ENCODE assay signal across 8 mouse cellular contexts in genomic region chr1:89070103-89070700, GRCm38 (mm10). TPM values are rescaled to one million over a fixed set of nuclear protein-coding genes. Genes with fewer than 3 reads are reported as not detected.
DNase-seq lines count a peak whose midpoint lies in the region; ATAC-seq lines count a peak whose summit lies in the region.

Gene Sh3bp4 (plus strand): TSS chr1:89070415.

- DNase-seq in c-Kit-positive CD71-positive TER-119-positive erythroid progenitor cells, embryonic 14.5 days (ENCODE audit: low spot score): peak; percentile 83
- DNase-seq in forebrain, embryonic 11.5 days (ENCODE audit: low spot score): peak; percentile 100
- DNase-seq in kidney, postnatal 14 days: peak; percentile 100
- peak; percentile 96 for DNase-seq in naive thymus-derived CD4-positive, alpha-beta T cell, adult 2 months (ENCODE audit: low read depth)
- DNase-seq in splenic B cell, adult 2 months (ENCODE audit: low read depth, low spot score): peak; percentile 83

- peak within 1 kb of the TSS; percentile 60 for H3K27ac ChIP-seq in forebrain, embryonic 11.5 days (ENCODE audit: low read depth, low read length)
- H3K27ac ChIP-seq in heart, embryonic 15.5 days: peak within 1 kb of the TSS; percentile 87
- H3K27ac ChIP-seq in liver, embryonic 12.5 days: no peak within 1 kb of the TSS

- no peaks in the 10 kb centered on the region for H3K27me3 ChIP-seq in forebrain, embryonic 11.5 days (ENCODE audit: control insufficient read depth, insufficient read depth, low read length)
- H3K27me3 ChIP-seq in heart, embryonic 15.5 days: no peaks in the 10 kb centered on the region
- peaks cover 46% of the 10 kb centered on the region for H3K27me3 ChIP-seq in liver, embryonic 12.5 days (replicated peaks)
- H3K27me3 ChIP-seq in splenic B cell, adult 2 months (ENCODE audit: control insufficient read depth, insufficient read depth, low read length, poor library complexity, severe bottlenecking): 0 out of 2 replicates have a peak, but pooled peaks cover 2% of the 10 kb centered on the region

- WGBS in forebrain, embryonic 11.5 days: 1% methylated on average over 62 of the region's 63 CpGs
- WGBS in heart, embryonic 15.5 days: under 1% methylated on average over 62 of the region's 63 CpGs
- WGBS in liver, embryonic 12.5 days (ENCODE audit: insufficient replicate concordance): under 1% methylated on average over 62 of the region's 63 CpGs

- H3K36me3 ChIP-seq in forebrain, embryonic 11.5 days (ENCODE audit: control insufficient read depth, insufficient read depth, low read length): no peaks in the 10 kb centered on the region
- H3K36me3 ChIP-seq in heart, embryonic 15.5 days: no peaks in the 10 kb centered on the region
- H3K36me3 ChIP-seq in liver, embryonic 12.5 days: no peaks in the 10 kb centered on the region
- no peaks in the 10 kb centered on the region for H3K36me3 ChIP-seq in splenic B cell, adult 2 months (ENCODE audit: control insufficient read depth, insufficient read depth, low read length, poor library complexity, severe bottlenecking)

- H3K9ac ChIP-seq in forebrain, embryonic 11.5 days (ENCODE audit: low read length): peak within 1 kb of the TSS; percentile 87
- peak within 1 kb of the TSS; percentile 90 for H3K9ac ChIP-seq in heart, embryonic 15.5 days
- H3K9ac ChIP-seq in liver, embryonic 12.5 days: peak within 1 kb of the TSS; percentile 57

- H3K4me3 ChIP-seq in forebrain, embryonic 11.5 days (ENCODE audit: low read depth, low read length): peak within 1 kb of the TSS; percentile 71
- peak within 1 kb of the TSS; percentile 87 for H3K4me3 ChIP-seq in heart, embryonic 15.5 days
- peak within 1 kb of the TSS; percentile 66 for H3K4me3 ChIP-seq in liver, embryonic 12.5 days

- H3K9me3 ChIP-seq in forebrain, embryonic 11.5 days (ENCODE audit: control insufficient read depth, low read length): no peaks in the 10 kb centered on the region
- no peaks in the 10 kb centered on the region for H3K9me3 ChIP-seq in heart, embryonic 15.5 days (replicated peaks)
- H3K9me3 ChIP-seq in liver, embryonic 12.5 days (replicated peaks): no peaks in the 10 kb centered on the region

- peak; percentile 86 for ATAC-seq in CD4-positive, CD25-positive, alpha-beta regulatory T cell, adult 4 months
- ATAC-seq in forebrain, embryonic 11.5 days (replicated peaks; ENCODE audit: low FRiP score): peak; percentile 93
- ATAC-seq in heart, embryonic 15.5 days (replicated peaks; ENCODE audit: insufficient number of reproducible peaks, insufficient read depth, low FRiP score, low read depth): peak; percentile 95
- peak; percentile 92 for ATAC-seq in liver, embryonic 12.5 days

- peaks cover 25% of the 10 kb centered on the region for H3K4me1 ChIP-seq in forebrain, embryonic 11.5 days (replicated peaks; ENCODE audit: control insufficient read depth, insufficient read depth, low read length)
- peaks cover 46% of the 10 kb centered on the region for H3K4me1 ChIP-seq in heart, embryonic 15.5 days (replicated peaks)
- peaks cover 26% of the 10 kb centered on the region for H3K4me1 ChIP-seq in liver, embryonic 12.5 days

- peak within 1 kb of the TSS; percentile 79 for H3K4me2 ChIP-seq in forebrain, embryonic 11.5 days (ENCODE audit: low read depth, low read length, severe bottlenecking)
- H3K4me2 ChIP-seq in heart, embryonic 15.5 days: peak within 1 kb of the TSS; percentile 77
- peak within 1 kb of the TSS; percentile 90 for H3K4me2 ChIP-seq in liver, embryonic 12.5 days

RNA-seq across cellular contexts. Expression of gene Sh3bp4, which starts in this region (rescaled TPM):
- 1 to 10 TPM in 1 of 2 experiments, under 1 TPM in 1; 0.19 to 1.3 TPM for polyA plus RNA-seq in CD4-positive, CD25-positive, alpha-beta regulatory T cell, adult 4 months (2017; shearing (Covaris generic))
- polyA plus RNA-seq in forebrain, embryonic 11.5 days (2014; fragmentation: Nextera tagmentation; extraction: Ambion mirVana): 29.3 and 30.2 TPM in 2 replicates
- 21.2 and 21.7 TPM in 2 replicates for polyA plus RNA-seq in heart, embryonic 15.5 days (2015; fragmentation: Nextera tagmentation; extraction: Ambion mirVana)
- polyA plus RNA-seq in liver, embryonic 12.5 days (2016; fragmentation: Nextera tagmentation; extraction: Ambion mirVana): 1.7 and 2.3 TPM in 2 replicates
